Mouse (Mus musculus): ENCODE data around the gene Cxcr3. TPM values are rescaled to one million over a fixed set of nuclear protein-coding genes. Genes with fewer than 3 reads are reported as not detected.

The Cxcr3 gene
- 0.36 TPM in 1 of 2 replicates, not detected in the other for polyA plus RNA-seq (2014; fragmentation: Nextera tagmentation; extraction: Ambion mirVana)

DNA sequence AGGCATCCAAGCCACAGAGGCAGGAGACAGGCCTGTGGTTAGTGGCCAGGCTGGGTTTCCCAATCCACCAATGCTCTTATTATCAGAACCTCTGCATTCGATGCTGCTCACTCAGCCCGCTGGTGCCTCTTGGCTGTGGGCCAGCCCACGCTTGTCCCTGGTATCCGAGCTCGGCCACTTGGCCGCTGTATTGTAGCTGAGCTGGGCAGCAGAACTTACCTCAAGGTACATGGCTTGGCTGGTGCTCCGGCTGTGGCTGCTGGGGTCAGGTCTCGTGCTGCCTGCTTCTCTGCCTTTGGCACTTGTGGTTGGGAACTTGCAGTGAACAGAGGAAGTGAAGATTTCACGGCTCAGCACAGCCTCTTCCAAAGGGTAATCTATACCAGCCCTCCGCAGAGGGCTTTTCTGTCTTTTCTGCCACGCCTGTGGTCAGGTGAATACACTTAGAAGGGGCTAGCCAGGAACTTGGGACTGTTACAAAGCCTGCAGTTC is at the start of gene Cxcr3:
TSS of gene Cxcr3 (minus strand) at position 442 of the 492 bp plus-strand sequence.
- H3K27ac ChIP-seq (replicated peaks; ENCODE audit: low read depth, low read length) = no peak within 1 kb of the TSS
- 77% methylated on average over 11 of the region's 11 CpGs for WGBS
- H3K9ac ChIP-seq (replicated peaks; ENCODE audit: low read length) = no peak within 1 kb of the TSS
- H3K36me3 ChIP-seq (ENCODE audit: control insufficient read depth, insufficient read depth, low read length) = no peaks in the 10 kb centered on the region
- H3K9me3 ChIP-seq (ENCODE audit: control insufficient read depth, low read length) = no peaks in the 10 kb centered on the region
- ATAC-seq (ENCODE audit: low FRiP score, low TSS enrichment) (no peak), DNase-seq (peak; percentile 30)
- H3K27me3 ChIP-seq (ENCODE audit: control insufficient read depth, insufficient read depth, low read length) = no peaks in the 10 kb centered on the region
- H3K4me2 ChIP-seq (ENCODE audit: low read length) = no peak within 1 kb of the TSS
- no peaks in the 10 kb centered on the region for H3K4me1 ChIP-seq (ENCODE audit: control insufficient read depth, insufficient read depth, low read length)
- H3K4me3 ChIP-seq (replicated peaks; ENCODE audit: low read depth, low read length) = no peak within 1 kb of the TSS

- Histone ChIP-seq H3K27me3 (ENCODE audit: control insufficient read depth, insufficient read depth, low read length) (no peaks in the 10 kb centered on the region), H3K27ac (replicated peaks; ENCODE audit: low read depth, low read length) (no peak overlapping the region), H3K36me3 (ENCODE audit: control insufficient read depth, insufficient read depth, low read length) (no peaks in the 10 kb centered on the region), H3K9me3 (ENCODE audit: control insufficient read depth, low read length) (no peaks in the 10 kb centered on the region), H3K4me3 (replicated peaks; ENCODE audit: low read depth, low read length) (no peak overlapping the region), H3K4me1 (ENCODE audit: control insufficient read depth, insufficient read depth, low read length) (no peaks in the 10 kb centered on the region), H3K9ac (replicated peaks; ENCODE audit: low read length) (no peak overlapping the region), H3K4me2 (ENCODE audit: low read length) (no peak overlapping the region)
- 47% methylated on average over 5 of the region's 5 CpGs for WGBS
- DNase-seq (peak; percentile 78), ATAC-seq (ENCODE audit: low FRiP score, low TSS enrichment) (no peak)
These were observed 38.0 kb upstream of the Cxcr3 start for GRCm38 (mm10) chrX:101772035-101772434.

DNA sequence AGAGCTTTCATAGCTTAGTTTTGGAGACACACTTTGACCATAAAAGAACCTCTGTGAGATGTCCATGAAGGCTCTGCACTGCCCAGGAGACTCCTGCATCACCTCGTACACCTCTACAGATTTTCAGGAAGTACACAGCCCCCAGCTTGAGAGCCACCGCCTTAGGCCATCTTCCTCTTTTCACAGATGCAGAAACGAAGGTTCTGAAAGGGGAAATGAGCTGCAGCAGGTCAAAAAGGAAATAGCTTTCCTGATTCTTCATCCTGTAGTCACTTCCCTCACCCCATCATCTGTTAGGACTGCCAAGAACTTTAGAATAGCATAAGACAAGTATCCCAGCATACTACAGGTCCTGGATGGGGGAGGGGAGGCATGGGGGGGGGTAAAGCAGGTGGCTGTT is 36.2 kb upstream of the Cxcr3 start:
- DNase-seq (no peak), ATAC-seq (ENCODE audit: low FRiP score, low TSS enrichment) (no peak)
- Histone ChIP-seq H3K9me3 (ENCODE audit: control insufficient read depth, low read length) (no peaks in the 10 kb centered on the region), H3K4me3 (replicated peaks; ENCODE audit: low read depth, low read length) (no peak overlapping the region), H3K4me2 (ENCODE audit: low read length) (no peak overlapping the region), H3K27me3 (ENCODE audit: control insufficient read depth, insufficient read depth, low read length) (no peaks in the 10 kb centered on the region), H3K27ac (replicated peaks; ENCODE audit: low read depth, low read length) (no peak overlapping the region), H3K4me1 (ENCODE audit: control insufficient read depth, insufficient read depth, low read length) (no peaks in the 10 kb centered on the region), H3K9ac (replicated peaks; ENCODE audit: low read length) (no peak overlapping the region), H3K36me3 (ENCODE audit: control insufficient read depth, insufficient read depth, low read length) (no peaks in the 10 kb centered on the region)
- 65% methylated on average over 3 of the region's 3 CpGs for WGBS

DNA sequence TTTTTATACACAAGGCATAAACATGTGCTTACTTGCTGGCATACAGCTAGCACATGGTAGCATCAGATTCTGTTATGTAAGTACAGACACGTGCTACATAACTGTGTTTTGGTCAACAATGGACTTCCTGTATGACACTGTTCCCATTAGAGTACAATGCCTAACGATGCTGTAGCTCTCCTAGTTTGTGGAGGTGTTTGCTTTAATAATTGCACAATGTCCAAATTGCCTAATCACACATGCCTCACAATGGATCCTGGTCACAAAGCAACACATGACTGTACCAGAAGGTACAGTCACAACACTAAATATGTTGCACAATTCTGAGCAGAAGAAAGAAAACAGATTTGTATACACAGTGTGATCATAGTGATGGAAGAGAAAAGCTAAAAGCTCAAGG is 35.4 kb upstream of the Cxcr3 start:
- no peak overlapping the region for H3K4me2 ChIP-seq (ENCODE audit: low read length)
- H3K27ac ChIP-seq (replicated peaks; ENCODE audit: low read depth, low read length) = no peak overlapping the region
- ATAC-seq (ENCODE audit: low FRiP score, low TSS enrichment) = no peak
- no peak for DNase-seq
- H3K27me3 ChIP-seq (ENCODE audit: control insufficient read depth, insufficient read depth, low read length) = no peaks in the 10 kb centered on the region
- H3K4me3 ChIP-seq (replicated peaks; ENCODE audit: low read depth, low read length) = no peak overlapping the region
- no peak overlapping the region for H3K9ac ChIP-seq (replicated peaks; ENCODE audit: low read length)
- no peaks in the 10 kb centered on the region for H3K36me3 ChIP-seq (ENCODE audit: control insufficient read depth, insufficient read depth, low read length)
- no peaks in the 10 kb centered on the region for H3K4me1 ChIP-seq (ENCODE audit: control insufficient read depth, insufficient read depth, low read length)
- H3K9me3 ChIP-seq (ENCODE audit: control insufficient read depth, low read length) = no peaks in the 10 kb centered on the region
- WGBS = 79% methylated on average over 2 of the region's 2 CpGs

DNA sequence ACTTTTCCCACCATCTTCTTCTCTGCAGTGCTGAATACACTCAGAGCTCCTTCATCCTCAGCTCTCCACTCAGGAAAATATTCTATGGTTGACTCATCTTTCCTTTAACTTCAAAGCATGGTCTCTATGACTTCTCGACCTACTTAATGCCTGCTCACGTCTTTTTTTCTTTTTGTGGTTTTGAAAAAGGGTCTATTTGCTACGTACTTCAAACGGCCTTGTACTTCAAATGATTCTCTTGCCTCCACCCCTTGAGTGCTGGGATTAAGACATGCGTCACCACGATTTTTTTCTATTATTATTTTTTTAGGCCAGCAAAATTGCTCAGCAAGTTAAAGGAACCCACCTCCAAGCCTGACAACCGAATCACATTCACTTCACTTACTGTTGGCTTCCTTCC is 33.2 kb upstream of the Cxcr3 start:
- DNase-seq (no peak), ATAC-seq (ENCODE audit: low FRiP score, low TSS enrichment) (no peak)
- Histone ChIP-seq H3K4me3 (replicated peaks; ENCODE audit: low read depth, low read length) (no peak overlapping the region), H3K27ac (replicated peaks; ENCODE audit: low read depth, low read length) (no peak overlapping the region), H3K36me3 (ENCODE audit: control insufficient read depth, insufficient read depth, low read length) (no peaks in the 10 kb centered on the region), H3K9ac (replicated peaks; ENCODE audit: low read length) (no peak overlapping the region), H3K27me3 (ENCODE audit: control insufficient read depth, insufficient read depth, low read length) (no peaks in the 10 kb centered on the region), H3K4me1 (ENCODE audit: control insufficient read depth, insufficient read depth, low read length) (no peaks in the 10 kb centered on the region), H3K4me2 (ENCODE audit: low read length) (no peak overlapping the region), H3K9me3 (ENCODE audit: control insufficient read depth, low read length) (no peaks in the 10 kb centered on the region)
- WGBS = 68% methylated on average over 7 of the region's 7 CpGs

- Histone ChIP-seq H3K36me3 (ENCODE audit: control insufficient read depth, insufficient read depth, low read length) (no peaks in the 10 kb centered on the region), H3K4me3 (replicated peaks; ENCODE audit: low read depth, low read length) (no peak overlapping the region), H3K9me3 (ENCODE audit: control insufficient read depth, low read length) (no peaks in the 10 kb centered on the region), H3K4me2 (ENCODE audit: low read length) (no peak overlapping the region), H3K9ac (replicated peaks; ENCODE audit: low read length) (no peak overlapping the region), H3K27ac (replicated peaks; ENCODE audit: low read depth, low read length) (no peak overlapping the region), H3K4me1 (ENCODE audit: control insufficient read depth, insufficient read depth, low read length) (no peaks in the 10 kb centered on the region), H3K27me3 (ENCODE audit: control insufficient read depth, insufficient read depth, low read length) (no peaks in the 10 kb centered on the region)
- DNase-seq (no peak), ATAC-seq (ENCODE audit: low FRiP score, low TSS enrichment) (no peak)
- 87% methylated on average over 4 of the region's 4 CpGs for WGBS
These were observed 31.0 kb upstream of the Cxcr3 start for GRCm38 (mm10) chrX:101765111-101765510.

DNA sequence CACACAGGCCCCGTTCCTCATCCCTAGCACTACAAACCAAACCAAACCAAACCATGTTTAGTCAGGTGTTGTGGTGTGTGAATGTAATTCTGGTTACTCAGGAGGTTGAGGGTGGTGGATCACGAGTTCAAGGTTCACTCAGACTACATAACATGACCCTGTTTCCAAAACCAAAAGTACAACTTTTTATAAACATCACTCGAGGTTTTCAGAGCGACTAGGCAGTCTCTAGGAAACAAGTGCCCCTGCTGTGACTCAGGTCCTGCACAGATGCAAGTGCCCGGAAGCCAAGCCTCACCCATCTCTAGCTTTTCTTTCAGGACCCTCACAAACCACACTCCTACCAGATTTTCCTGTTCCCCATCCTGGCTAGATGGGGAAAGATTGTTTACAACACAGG is 30.6 kb upstream of the Cxcr3 start:
- no peak overlapping the region for H3K9ac ChIP-seq (replicated peaks; ENCODE audit: low read length)
- H3K4me2 ChIP-seq (ENCODE audit: low read length) = no peak overlapping the region
- no peaks in the 10 kb centered on the region for H3K4me1 ChIP-seq (ENCODE audit: control insufficient read depth, insufficient read depth, low read length)
- no peak overlapping the region for H3K4me3 ChIP-seq (replicated peaks; ENCODE audit: low read depth, low read length)
- ATAC-seq (ENCODE audit: low FRiP score, low TSS enrichment) (no peak), DNase-seq (no peak)
- no peaks in the 10 kb centered on the region for H3K9me3 ChIP-seq (ENCODE audit: control insufficient read depth, low read length)
- H3K27ac ChIP-seq (replicated peaks; ENCODE audit: low read depth, low read length) = no peak overlapping the region
- 74% methylated on average over 5 of the region's 5 CpGs for WGBS
- no peaks in the 10 kb centered on the region for H3K27me3 ChIP-seq (ENCODE audit: control insufficient read depth, insufficient read depth, low read length)
- no peaks in the 10 kb centered on the region for H3K36me3 ChIP-seq (ENCODE audit: control insufficient read depth, insufficient read depth, low read length)

GRCm38 (mm10) chrX:101754478-101754877 is 20.4 kb upstream of the Cxcr3 start:
- H3K27ac ChIP-seq (replicated peaks; ENCODE audit: low read depth, low read length) = no peak overlapping the region
- no peaks in the 10 kb centered on the region for H3K9me3 ChIP-seq (ENCODE audit: control insufficient read depth, low read length)
- ATAC-seq (ENCODE audit: low FRiP score, low TSS enrichment) = no peak
- no peaks in the 10 kb centered on the region for H3K27me3 ChIP-seq (ENCODE audit: control insufficient read depth, insufficient read depth, low read length)
- H3K36me3 ChIP-seq (ENCODE audit: control insufficient read depth, insufficient read depth, low read length) = no peaks in the 10 kb centered on the region
- peak; percentile 21 for DNase-seq
- no peak overlapping the region for H3K4me3 ChIP-seq (replicated peaks; ENCODE audit: low read depth, low read length)
- H3K4me1 ChIP-seq (ENCODE audit: control insufficient read depth, insufficient read depth, low read length) = no peaks in the 10 kb centered on the region
- H3K9ac ChIP-seq (replicated peaks; ENCODE audit: low read length) = no peak overlapping the region
- WGBS = 73% methylated on average over 5 of the region's 5 CpGs
- no peak overlapping the region for H3K4me2 ChIP-seq (ENCODE audit: low read length)

- H3K27me3 ChIP-seq (ENCODE audit: control insufficient read depth, insufficient read depth, low read length) = no peaks in the 10 kb centered on the region
- DNase-seq (no peak), ATAC-seq (ENCODE audit: low FRiP score, low TSS enrichment) (no peak)
- WGBS = 61% methylated on average over 4 of the region's 4 CpGs
- H3K4me2 ChIP-seq (ENCODE audit: low read length) = no peak overlapping the region
- no peak overlapping the region for H3K27ac ChIP-seq (replicated peaks; ENCODE audit: low read depth, low read length)
- H3K36me3 ChIP-seq (ENCODE audit: control insufficient read depth, insufficient read depth, low read length) = no peaks in the 10 kb centered on the region
- no peaks in the 10 kb centered on the region for H3K4me1 ChIP-seq (ENCODE audit: control insufficient read depth, insufficient read depth, low read length)
- no peak overlapping the region for H3K4me3 ChIP-seq (replicated peaks; ENCODE audit: low read depth, low read length)
- H3K9ac ChIP-seq (replicated peaks; ENCODE audit: low read length) = no peak overlapping the region
- H3K9me3 ChIP-seq (ENCODE audit: control insufficient read depth, low read length) = no peaks in the 10 kb centered on the region
These were observed 16.1 kb upstream of the Cxcr3 start for GRCm38 (mm10) chrX:101750144-101750543.

All from midbrain, embryonic 14.5 days (tissue).